Mouse (Mus musculus): ENCODE results near the gene Dyrk2.

The Dyrk2 gene

GRCm38 (mm10) chr10:118870201-118870980, at the start of gene Dyrk2:
TSS of gene Dyrk2 (minus strand) at chr10:118870209.
- DNase-seq = peak; percentile 72 to 78

- peak; percentile 44 to 55 for DNase-seq
Observed at GRCm38 (mm10) chr10:118902625-118903024, 32.6 kb upstream of the Dyrk2 start.

- DNase-seq = no peak
Observed at GRCm38 (mm10) chr10:118893645-118894044, 23.6 kb upstream of the Dyrk2 start.

GRCm38 (mm10) chr10:118884126-118884525, 14.1 kb upstream of the Dyrk2 start:
- no peak for DNase-seq

GRCm38 (mm10) chr10:118883317-118883716, 13.3 kb upstream of the Dyrk2 start:
- DNase-seq = no peak

GRCm38 (mm10) chr10:118882258-118882885, 12.4 kb upstream of the Dyrk2 start:
- DNase-seq = no peak

- DNase-seq = no peak
Observed at GRCm38 (mm10) chr10:118880776-118881175, 10.8 kb upstream of the Dyrk2 start.

- DNase-seq = no peak
Observed at GRCm38 (mm10) chr10:118872196-118872595, 2.2 kb upstream of the Dyrk2 start.

- DNase-seq = peak; percentile 74 to 78
Observed at GRCm38 (mm10) chr10:118869591-118870001, 413 bp downstream of the Dyrk2 start.

GRCm38 (mm10) chr10:118868601-118869590, 1.1 kb downstream of the Dyrk2 start:
- DNase-seq = peak; percentile 93 to 95

- DNase-seq = peak; percentile 58 to 63
Observed at GRCm38 (mm10) chr10:118867896-118868600, 2.0 kb downstream of the Dyrk2 start.

GRCm38 (mm10) chr10:118867304-118867895, 2.6 kb downstream of the Dyrk2 start:
- DNase-seq = peak; percentile 25 to 37

- DNase-seq = no peak
Observed at GRCm38 (mm10) chr10:118864976-118865375, 5.0 kb downstream of the Dyrk2 start.

GRCm38 (mm10) chr10:118863611-118864010, 6.4 kb downstream of the Dyrk2 start:
- no peak for DNase-seq

- no peak for DNase-seq
Observed at GRCm38 (mm10) chr10:118862233-118862632, 7.8 kb downstream of the Dyrk2 start.

- no peak for DNase-seq
Observed at GRCm38 (mm10) chr10:118861234-118862025, 8.6 kb downstream of the Dyrk2 start.

- DNase-seq = no peak
Observed at GRCm38 (mm10) chr10:118859655-118860054, 10.4 kb downstream of the Dyrk2 start.

GRCm38 (mm10) chr10:118854641-118855040, 15.4 kb downstream of the Dyrk2 start:
- DNase-seq = no peak

- DNase-seq = no peak
Observed at GRCm38 (mm10) chr10:118852554-118852953, 17.5 kb downstream of the Dyrk2 start.

GRCm38 (mm10) chr10:118848501-118848900, 21.5 kb downstream of the Dyrk2 start:
- DNase-seq = no peak

GRCm38 (mm10) chr10:118846991-118847545, 22.9 kb downstream of the Dyrk2 start:
- DNase-seq = no peak

All from cerebellum, postnatal 10 days (tissue).